Mouse (Mus musculus) thymus, adult 2 months (tissue): ENCODE measurements around the gene Cog4.

Source experiments
- CTCF ChIP-seq: fragments of 200-500 bp; IDR thresholded peaks from 2 replicates; pipeline ENCODE4 v1.5.1; 2012; ENCODE audit warnings: mild to moderate bottlenecking, control low read depth, low read length, moderate library complexity, borderline replicate concordance; ENCODE audit not compliant: control insufficient read depth, poor library complexity, insufficient read depth; ENCODE audit errors: extremely low read depth
- POLR2A ChIP-seq: fragments of 200-500 bp; IDR thresholded peaks from 2 replicates; pipeline ENCODE4 v1.6.1; 2012; ENCODE audit warnings: mild to moderate bottlenecking, low read length, control low read depth, moderate library complexity; ENCODE audit not compliant: control insufficient read depth, poor library complexity, insufficient read depth; ENCODE audit errors: extremely low read depth

DNA sequence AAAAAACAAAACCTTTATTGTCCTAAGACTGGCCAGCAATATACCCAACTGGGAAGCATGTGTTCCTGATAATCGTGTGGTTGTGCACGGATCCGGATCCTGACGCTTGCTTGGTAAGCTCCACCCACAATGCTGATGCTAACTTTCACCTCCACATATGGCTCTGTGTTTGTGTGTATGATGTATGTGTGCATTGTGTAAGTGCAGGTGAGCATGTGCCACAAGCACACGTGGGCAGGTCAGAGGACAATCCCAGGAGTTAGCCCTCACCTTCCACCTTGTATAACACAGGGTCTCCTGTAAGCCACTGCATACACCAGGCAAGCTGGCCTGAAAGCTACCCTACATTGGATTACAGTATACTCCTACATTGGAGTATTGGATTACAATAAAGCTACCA is 3.2 kb upstream of the Cog4 start:
- TF ChIP-seq POLR2A = no peak
- no peak for TF ChIP-seq CTCF
